Mouse (Mus musculus) kidney, embryonic 15.5 days (tissue): Measurements from ENCODE around the gene Nipal3. TPM values are rescaled to one million over a fixed set of nuclear protein-coding genes. Genes with fewer than 3 reads are reported as not detected.
A peak's percentile ranks its signal among the peaks of the same experiment; 100 is the strongest.

Experiments used
- ATAC-seq: fragments of 200-750 bp; cut with Nextera tagmentation; replicated peaks from 2 replicates; pipeline ENCODE4 v1.8.0; 2017; ENCODE audit warnings: moderate TSS enrichment; ENCODE audit not compliant: low FRiP score
- H3K27ac ChIP-seq: fragments of 300-500 bp; sonication (generic); 2 replicates; pipeline ENCODE4 v1.5.1; 2015; ENCODE audit warnings: mild to moderate bottlenecking, inconsistent platforms
- H3K27me3 ChIP-seq: fragments of 300-500 bp; sonication (generic); 2 replicates; pipeline ENCODE4 v1.6.1; 2015; ENCODE audit warnings: inconsistent platforms
- H3K36me3 ChIP-seq: fragments of 300-500 bp; sonication (generic); 2 replicates; pipeline ENCODE4 v1.6.1; 2015; ENCODE audit warnings: inconsistent platforms
- H3K4me1 ChIP-seq: fragments of 300-500 bp; sonication (generic); 2 replicates; pipeline ENCODE4 v1.6.1; 2015; ENCODE audit warnings: inconsistent platforms
- H3K4me2 ChIP-seq: fragments of 300-500 bp; sonication (generic); 2 replicates; pipeline ENCODE4 v1.6.1; 2015; ENCODE audit warnings: moderate library complexity, mild to moderate bottlenecking, inconsistent platforms
- H3K4me3 ChIP-seq: fragments of 300-500 bp; sonication (generic); replicated peaks from 2 replicates; pipeline ENCODE4 v1.5.1; 2015; ENCODE audit warnings: mild to moderate bottlenecking, inconsistent platforms
- H3K9ac ChIP-seq: fragments of 300-500 bp; sonication (generic); 2 replicates; pipeline ENCODE4 v1.6.1; 2015; ENCODE audit warnings: mild to moderate bottlenecking, inconsistent platforms
- H3K9me3 ChIP-seq: fragments of 300-500 bp; sonication (generic); replicated peaks from 2 replicates; pipeline ENCODE4 v1.6.1; 2016; ENCODE audit warnings: inconsistent platforms
- WGBS: fragments of 180-500 bp; shearing (Covaris S2); methylation state at CpG from one replicate; pipeline ENCODE4 v1.1.7; 2015; ENCODE audit warnings: mixed read lengths; 5-methylcytosine and 5-hydroxymethylcytosine counted together
- microRNA counts: library from miRNA; unstranded; fragments of <30 nt; microRNA quantifications from one replicate; lab custom pipeline; 2016
- microRNA-seq: library from miRNA; unstranded; fragments of <30 nt; microRNA quantifications from one replicate; pipeline ENCODE4, GENCODE M21; 2016
- polyA plus RNA-seq: library from polyadenylated mRNA; unstranded; fragments of >200 nt; fragmentation: Nextera tagmentation; extraction: Ambion mirVana; gene quantifications from 2 replicates; pipeline ENCODE4 v1.2.1, GENCODE M21; 2015

The Nipal3 gene
- polyA plus RNA-seq, 1 experiment from 2014 or later = 6.2 TPM

DNA sequence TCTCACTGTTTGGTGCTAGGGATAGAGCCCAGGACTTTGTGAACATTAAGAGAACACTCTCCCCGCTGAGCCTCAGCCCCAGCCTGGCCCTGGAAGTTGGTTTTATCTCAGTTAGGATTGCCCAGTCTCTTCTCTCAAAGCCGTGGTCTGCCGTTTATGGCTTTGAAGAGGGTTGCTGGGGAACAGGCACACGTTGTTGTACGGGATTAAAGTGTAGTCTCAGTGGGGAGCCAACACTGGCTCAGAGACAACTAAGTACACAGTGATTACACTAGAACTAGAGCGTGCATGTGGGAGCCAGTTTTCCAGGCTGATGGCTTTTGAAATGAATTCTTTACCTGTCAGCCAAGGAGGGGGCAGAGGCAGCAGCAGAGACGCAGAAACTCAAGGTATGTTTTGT is 93.0 kb downstream of the Nipal3 start:
- Histone ChIP-seq H3K27me3 (peaks cover 27% of the 10 kb centered on the region), H3K9me3 (no peaks in the 10 kb centered on the region), H3K36me3 (no peaks in the 10 kb centered on the region), H3K9ac (no peak overlapping the region), H3K27ac (no peak overlapping the region), H3K4me3 (no peak overlapping the region), H3K4me1 (peaks cover 15% of the 10 kb centered on the region; the same call in 1 of the 2 replicates), H3K4me2 (no peak overlapping the region)
- no peak for ATAC-seq
- 25% methylated on average over 7 of the region's 7 CpGs for WGBS

DNA sequence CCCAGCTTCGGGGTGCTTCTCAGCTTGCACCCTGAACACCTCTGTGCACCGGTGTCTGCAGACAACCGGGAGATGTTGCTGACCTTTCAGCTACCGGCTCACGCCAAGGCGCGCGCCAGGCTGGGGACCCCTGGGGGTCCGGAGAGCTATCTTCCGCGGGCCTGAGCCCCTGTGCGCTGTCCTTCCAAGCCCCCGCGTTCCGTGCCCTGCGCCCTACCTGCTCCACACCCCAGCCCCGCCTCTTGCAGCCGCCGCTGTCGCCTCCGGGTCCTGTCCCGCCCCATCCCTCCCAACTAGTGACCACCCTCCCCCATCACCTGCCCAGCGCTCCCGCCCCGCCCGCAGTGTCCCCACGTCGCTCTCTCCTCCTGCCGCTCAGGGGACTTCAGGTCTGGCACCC is 96.8 kb downstream of the Nipal3 start, which contains the start of gene Ncmap:
Gene Ncmap, minus strand, starts transcription at position 237 of the 400 bp plus-strand sequence.
- no peaks in the 10 kb centered on the region for H3K36me3 ChIP-seq
- H3K9ac ChIP-seq = peak within 1 kb of the TSS; percentile 0; the same call in 1 of the 2 replicates
- ATAC-seq = 0 out of 2 replicates have a peak, but pooled peaks have one; percentile 25
- WGBS = 0% methylated on average over 29 of the region's 29 CpGs
- peaks cover 37% of the 10 kb centered on the region for H3K27me3 ChIP-seq
- peak within 1 kb of the TSS; percentile 45 for H3K4me3 ChIP-seq
- H3K4me1 ChIP-seq = peaks cover 11% of the 10 kb centered on the region; the same call in 1 of the 2 replicates
- H3K9me3 ChIP-seq = no peaks in the 10 kb centered on the region
- no peak within 1 kb of the TSS for H3K27ac ChIP-seq
- peak within 1 kb of the TSS; percentile 80 for H3K4me2 ChIP-seq

DNA sequence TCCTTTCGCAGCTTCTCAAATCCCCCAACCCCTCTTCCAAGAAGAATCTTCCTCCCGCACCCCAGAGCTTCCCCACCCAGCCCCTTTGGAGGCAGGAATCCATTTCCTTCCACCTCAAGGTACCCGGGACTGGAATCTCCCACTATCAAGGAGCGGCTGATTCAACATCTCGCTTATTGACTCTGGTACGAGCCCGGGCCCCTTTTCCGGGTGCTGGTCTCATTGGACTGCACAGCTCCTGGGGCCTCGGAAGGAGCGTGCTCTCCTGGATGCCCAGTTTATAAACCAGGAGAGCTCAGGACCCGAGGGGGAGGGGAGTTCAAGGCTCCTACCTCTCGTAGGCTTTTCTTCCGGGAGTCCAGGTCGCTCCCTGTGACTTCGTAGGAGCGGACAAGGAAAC is 97.3 kb downstream of the Nipal3 start:
- Histone ChIP-seq H3K4me2 (peak overlapping the region; percentile 80), H3K27me3 (peaks cover 37% of the 10 kb centered on the region), H3K4me3 (peak overlapping the region; percentile 45), H3K9ac (peak overlapping the region; percentile 0; the same call in 1 of the 2 replicates), H3K9me3 (no peaks in the 10 kb centered on the region), H3K36me3 (no peaks in the 10 kb centered on the region), H3K4me1 (peaks cover 11% of the 10 kb centered on the region; the same call in 1 of the 2 replicates), H3K27ac (no peak overlapping the region)
- ATAC-seq = no peak
- 3% methylated on average over 16 of the region's 16 CpGs for WGBS

DNA sequence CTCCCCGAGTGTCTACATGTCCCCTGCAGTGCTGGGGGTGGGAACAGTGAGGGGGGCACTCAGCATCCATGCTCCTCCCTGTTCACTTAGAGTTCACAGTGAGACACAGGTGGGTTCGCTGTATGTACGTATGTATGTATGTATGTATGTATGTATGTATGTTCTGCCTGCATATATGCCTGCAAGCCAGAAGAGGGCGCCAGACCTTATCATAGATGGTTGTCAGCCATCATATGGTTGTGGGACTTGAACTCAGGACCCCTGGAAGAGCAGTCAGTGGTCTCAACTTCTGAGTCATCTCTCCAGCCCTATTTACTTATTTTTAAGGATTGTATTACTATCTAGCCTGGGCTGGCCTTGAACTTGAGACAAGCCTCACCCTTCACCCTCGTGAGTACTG is 98.5 kb downstream of the Nipal3 start:
- Histone ChIP-seq H3K9me3 (no peaks in the 10 kb centered on the region), H3K4me1 (peaks cover 11% of the 10 kb centered on the region; the same call in 1 of the 2 replicates), H3K27ac (no peak overlapping the region), H3K9ac (no peak overlapping the region), H3K27me3 (peaks cover 37% of the 10 kb centered on the region), H3K4me3 (no peak overlapping the region), H3K36me3 (no peaks in the 10 kb centered on the region), H3K4me2 (no peak overlapping the region)
- no peak for ATAC-seq
- 86% methylated on average over 5 of the region's 5 CpGs for WGBS

MicroRNAs within 50 kb of the gene (microRNA counts, 519-probe panel; counts per million panel counts)
- 2,182 counts per million, percentile 23 among the panel's probes with 10 or more counts for microRNA mmu-miR-700 (lab: Ali Mortazavi, UCI)

Small RNA genes within 50 kb of the gene (microRNA-seq; reads per million reads assigned to microRNA genes)
- gene Gm25317 = not detected
- gene Mir700 = 192 reads per million, percentile 65 among the genes with 10 or more reads in this experiment

Other genes starting within 250 kb of the Nipal3 start
- gene Clic4, start 222.2 kb downstream of the Nipal3 start, polyA plus RNA-seq = 200 TPM in 2 replicates
- 257 and 267 TPM in 2 replicates for gene Srrm1, start 141.7 kb downstream of the Nipal3 start, polyA plus RNA-seq
- 3.1 and 3.5 TPM in 2 replicates for gene Ncmap, start 96.8 kb downstream of the Nipal3 start, polyA plus RNA-seq
- gene Rcan3, start 61.2 kb downstream of the Nipal3 start, polyA plus RNA-seq = 12.6 and 15.5 TPM in 2 replicates
- gene Stpg1, start 248 bp downstream of the Nipal3 start, polyA plus RNA-seq = 0.60 and 0.65 TPM in 2 replicates
- gene Grhl3, start 78.6 kb upstream of the Nipal3 start, polyA plus RNA-seq = 2.0 and 3.4 TPM in 2 replicates
- 1.1 TPM in 2 replicates for gene Ifnlr1, start 191.2 kb upstream of the Nipal3 start, polyA plus RNA-seq
- gene Il22ra1, start 233.1 kb upstream of the Nipal3 start, polyA plus RNA-seq = 0.06 and 0.09 TPM in 2 replicates